Mouse (Mus musculus): ENCODE measurements around the gene Trim62. TPM values are rescaled to one million over a fixed set of nuclear protein-coding genes. Genes with fewer than 3 reads are reported as not detected.
"Not testable (repeated sequence)": the region's sequence is repeated elsewhere in the genome, so short reads cannot be mapped to it uniquely, and the experiment has no call there.

Trim62 gene
- total RNA-seq (2015; ENCODE audit: low replicate concordance) (not detected in 2 replicates), total RNA-seq (2017; ENCODE audit: low replicate concordance) (not detected in 2 replicates)

GRCm38 (mm10) chr4:128883379-128883781 lies at the start of gene Trim62:
TSS of gene Trim62 (plus strand) at chr4:128883580.
- no peak for ATAC-seq (replicated peaks; ENCODE audit: low FRiP score, poor library complexity, severe bottlenecking)

GRCm38 (mm10) chr4:128838202-128838601 lies 45.2 kb upstream of the Trim62 start:
- no peak for ATAC-seq (replicated peaks; ENCODE audit: low FRiP score, poor library complexity, severe bottlenecking)

- no peak for ATAC-seq (replicated peaks; ENCODE audit: low FRiP score, poor library complexity, severe bottlenecking)
Measured at GRCm38 (mm10) chr4:128839811-128840738, 43.3 kb upstream of the Trim62 start.

GRCm38 (mm10) chr4:128841259-128841658 lies 42.1 kb upstream of the Trim62 start:
- ATAC-seq (replicated peaks; ENCODE audit: low FRiP score, poor library complexity, severe bottlenecking): no peak

GRCm38 (mm10) chr4:128844566-128844965 lies 38.8 kb upstream of the Trim62 start:
- ATAC-seq (replicated peaks; ENCODE audit: low FRiP score, poor library complexity, severe bottlenecking): no peak

- ATAC-seq (replicated peaks; ENCODE audit: low FRiP score, poor library complexity, severe bottlenecking): no peak
Measured at GRCm38 (mm10) chr4:128845367-128845973, 37.9 kb upstream of the Trim62 start.

- ATAC-seq (replicated peaks; ENCODE audit: low FRiP score, poor library complexity, severe bottlenecking): no peak
Measured at GRCm38 (mm10) chr4:128848961-128849360, 34.4 kb upstream of the Trim62 start.

- ATAC-seq (replicated peaks; ENCODE audit: low FRiP score, poor library complexity, severe bottlenecking): no peak
Measured at GRCm38 (mm10) chr4:128849686-128850085, 33.7 kb upstream of the Trim62 start.

GRCm38 (mm10) chr4:128852266-128852887 lies 31.0 kb upstream of the Trim62 start:
- no peak for ATAC-seq (replicated peaks; ENCODE audit: low FRiP score, poor library complexity, severe bottlenecking)

- ATAC-seq (replicated peaks; ENCODE audit: low FRiP score, poor library complexity, severe bottlenecking): no peak
Measured at GRCm38 (mm10) chr4:128853117-128853516, 30.3 kb upstream of the Trim62 start.

GRCm38 (mm10) chr4:128855613-128856040 lies 27.8 kb upstream of the Trim62 start:
- ATAC-seq (replicated peaks; ENCODE audit: low FRiP score, poor library complexity, severe bottlenecking): peak; percentile 78

GRCm38 (mm10) chr4:128857212-128857611 lies 26.2 kb upstream of the Trim62 start:
- ATAC-seq (replicated peaks; ENCODE audit: low FRiP score, poor library complexity, severe bottlenecking): no peak

- not testable (repeated sequence) for ATAC-seq (replicated peaks; ENCODE audit: low FRiP score, poor library complexity, severe bottlenecking)
Measured at GRCm38 (mm10) chr4:128858226-128858625, 25.2 kb upstream of the Trim62 start.

- no peak for ATAC-seq (replicated peaks; ENCODE audit: low FRiP score, poor library complexity, severe bottlenecking)
Measured at GRCm38 (mm10) chr4:128858878-128859277, 24.5 kb upstream of the Trim62 start.

GRCm38 (mm10) chr4:128872992-128873391 lies 10.4 kb upstream of the Trim62 start:
- ATAC-seq (replicated peaks; ENCODE audit: low FRiP score, poor library complexity, severe bottlenecking): no peak

GRCm38 (mm10) chr4:128874062-128874461 lies 9.3 kb upstream of the Trim62 start:
- no peak for ATAC-seq (replicated peaks; ENCODE audit: low FRiP score, poor library complexity, severe bottlenecking)

GRCm38 (mm10) chr4:128875439-128875838 lies 7.9 kb upstream of the Trim62 start:
- no peak for ATAC-seq (replicated peaks; ENCODE audit: low FRiP score, poor library complexity, severe bottlenecking)

- no peak for ATAC-seq (replicated peaks; ENCODE audit: low FRiP score, poor library complexity, severe bottlenecking)
Measured at GRCm38 (mm10) chr4:128877520-128877919, 5.9 kb upstream of the Trim62 start.

GRCm38 (mm10) chr4:128878901-128879491 lies 4.4 kb upstream of the Trim62 start:
- no peak for ATAC-seq (replicated peaks; ENCODE audit: low FRiP score, poor library complexity, severe bottlenecking)

Data from erythroblast, adult 5-6 weeks (primary cell).